Mouse (Mus musculus) granulocyte monocyte progenitor cell, adult 5-6 weeks (primary cell): ENCODE measurements around the gene Zfp398. TPM values are rescaled to one million over a fixed set of nuclear protein-coding genes. Genes with fewer than 3 reads are reported as not detected.

Experiments
- ATAC-seq: replicated peaks from 2 replicates; pipeline ENCODE4 v1.8.0; 2016; ENCODE audit warnings: mild to moderate bottlenecking, moderate TSS enrichment, inconsistent platforms; ENCODE audit not compliant: poor library complexity, severe bottlenecking
- total RNA-seq, 2 experiments: library from RNA; stranded (forward) in 1 of 2; stranded (reverse) in 1 of 2; fragments of 200-712, 200-1000 nt in 1 of 2; fragments of >200 nt in 1 of 2; fragmentation: Nextera tagmentation in 1 of 2; gene quantifications; 2 replicates each; pipeline ENCODE4 v1.2.3; 2014 to 2017

Gene Zfp398
- total RNA-seq, 2 experiments from 2014 or later = 16.0 to 27.9 TPM

DNA sequence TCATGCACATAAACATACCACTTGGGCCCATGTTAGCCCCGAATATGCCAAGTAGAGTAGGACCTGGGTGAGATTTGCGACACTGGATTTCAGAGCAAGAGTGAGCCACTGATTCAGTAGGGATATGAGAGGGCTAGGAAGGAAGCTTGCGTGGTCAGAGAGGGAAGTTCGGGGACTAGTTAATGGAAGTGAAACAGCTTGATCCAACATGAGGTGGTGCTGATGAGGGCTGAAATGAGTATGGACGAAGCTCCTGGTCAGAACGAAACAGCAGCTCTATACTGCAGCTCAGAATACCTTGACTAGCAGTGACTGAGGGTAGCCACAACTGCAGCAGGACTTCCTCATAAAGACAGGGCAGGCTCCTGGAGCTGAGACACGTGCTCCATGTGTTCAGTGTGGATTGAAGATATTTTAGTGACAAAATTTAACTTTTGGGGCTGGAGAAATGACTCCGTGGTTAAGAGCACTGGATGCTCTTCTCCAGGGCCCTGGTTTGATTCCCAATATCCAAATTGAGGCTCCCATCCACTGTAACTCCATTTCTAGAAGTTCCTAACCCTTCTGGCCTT, 53.4 kb downstream of the Zfp398 start:
- ATAC-seq = peak; percentile 87

DNA sequence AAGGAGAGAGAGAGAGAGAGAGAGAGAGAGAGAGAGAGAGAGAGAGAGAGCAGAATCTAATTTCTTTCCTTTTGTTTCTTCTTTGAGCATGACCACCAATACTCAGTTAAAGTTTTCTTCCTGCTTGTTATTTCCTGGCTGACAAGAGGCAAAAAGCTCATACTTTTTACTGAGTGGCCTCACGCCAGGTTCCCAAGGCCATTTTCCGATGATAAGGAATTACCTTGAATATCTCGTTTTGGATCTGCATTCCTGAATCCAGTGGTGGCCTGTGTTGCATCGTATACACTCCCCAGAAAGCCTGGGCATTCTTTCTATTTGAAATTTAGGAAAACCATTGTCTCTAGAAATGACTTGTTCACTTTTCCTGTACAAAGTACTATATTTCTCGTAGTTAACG, 64.0 kb downstream of the Zfp398 start:
- ATAC-seq = no peak

- no peak for ATAC-seq
These were observed 68.1 kb downstream of the Zfp398 start for GRCm38 (mm10) chr6:47903587-47903986.

- ATAC-seq = no peak
These were observed 68.9 kb downstream of the Zfp398 start for GRCm38 (mm10) chr6:47904361-47904760.

GRCm38 (mm10) chr6:47904917-47905695, 69.6 kb downstream of the Zfp398 start:
- ATAC-seq = no peak

GRCm38 (mm10) chr6:47906326-47906725, 70.9 kb downstream of the Zfp398 start:
- ATAC-seq = no peak

DNA sequence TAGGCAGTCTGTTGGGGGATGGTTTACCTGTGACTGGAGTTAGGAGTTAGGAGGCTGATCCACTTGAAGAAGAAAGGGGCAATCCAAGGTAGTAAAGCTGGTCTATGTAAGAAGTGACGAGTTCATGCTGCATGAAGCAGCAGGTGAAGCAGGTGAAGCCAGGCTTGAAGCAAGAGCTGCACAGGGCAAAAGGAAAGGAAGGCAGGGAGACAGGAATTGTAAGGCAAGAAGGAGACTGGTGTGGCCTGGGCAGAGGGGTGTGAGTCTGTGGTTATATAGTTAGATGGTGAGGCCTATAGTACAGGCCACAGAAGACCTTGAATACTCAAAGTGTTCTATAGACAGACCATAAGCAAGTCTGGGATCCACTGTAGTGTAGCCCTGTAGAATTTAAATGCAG, 73.5 kb downstream of the Zfp398 start:
- no peak for ATAC-seq

DNA sequence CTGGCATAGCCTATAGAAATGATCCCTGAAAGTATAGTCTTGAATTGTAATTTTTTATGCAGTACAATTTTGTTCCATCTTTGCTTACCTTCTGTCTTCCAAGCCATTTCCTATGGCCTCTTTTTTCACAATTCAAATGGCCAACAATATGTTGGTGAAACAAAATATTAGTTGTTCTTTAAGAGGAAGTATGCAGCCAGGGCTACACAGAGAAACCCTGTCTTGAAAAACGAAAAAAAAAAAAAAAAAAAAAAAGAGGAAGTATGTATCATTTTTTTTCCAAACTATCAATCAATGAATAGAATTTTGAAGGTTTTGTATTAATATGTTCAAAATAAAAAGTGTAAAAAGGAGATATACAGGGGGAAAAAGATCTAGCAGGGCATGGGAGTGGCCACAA, 76.2 kb downstream of the Zfp398 start:
- ATAC-seq = peak; percentile 62

GRCm38 (mm10) chr6:47912991-47913390, 77.5 kb downstream of the Zfp398 start:
- no peak for ATAC-seq

- no peak for ATAC-seq
These were observed 81.6 kb downstream of the Zfp398 start for GRCm38 (mm10) chr6:47917051-47917450.

- ATAC-seq = no peak
These were observed 83.4 kb downstream of the Zfp398 start for GRCm38 (mm10) chr6:47918768-47919274.

DNA sequence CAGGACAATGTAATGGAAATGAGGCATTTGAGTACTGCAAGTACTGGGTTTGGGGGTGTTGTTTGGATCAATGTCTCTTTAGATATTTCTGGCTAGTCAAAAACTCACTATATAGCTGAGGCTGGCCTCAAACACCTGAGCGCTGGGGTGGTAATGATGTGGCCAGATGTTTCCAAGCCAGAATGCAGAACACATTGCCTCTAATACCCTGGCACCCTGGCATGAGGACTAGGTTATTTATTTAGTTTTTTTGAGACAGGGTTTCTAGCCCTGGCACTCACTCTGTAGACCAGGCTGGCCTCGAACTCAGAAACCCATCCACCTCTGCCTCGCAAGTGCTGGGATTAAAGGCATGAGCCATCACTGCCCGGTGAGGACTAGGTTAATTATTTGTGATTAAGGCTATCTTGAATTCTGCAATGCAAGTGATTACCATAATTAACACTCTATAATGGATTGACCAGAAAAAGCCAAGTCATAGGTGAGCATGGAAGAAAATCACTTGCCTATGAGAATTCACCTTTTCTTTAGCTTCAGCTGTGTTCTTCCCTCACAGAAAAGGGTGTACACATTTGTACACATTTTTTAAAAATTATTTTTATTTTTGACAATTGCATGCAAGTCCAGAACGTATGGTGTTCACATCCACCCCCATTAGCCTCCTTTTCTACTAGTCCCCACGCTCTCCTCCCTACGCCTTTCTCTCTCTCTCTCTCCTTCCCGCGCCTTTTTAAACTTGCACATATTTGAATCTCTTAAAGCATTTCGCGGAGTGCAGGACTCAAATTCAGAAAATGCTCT, 84.4 kb downstream of the Zfp398 start:
- 0 out of 2 replicates have a peak, but pooled peaks have one; percentile 2 for ATAC-seq

DNA sequence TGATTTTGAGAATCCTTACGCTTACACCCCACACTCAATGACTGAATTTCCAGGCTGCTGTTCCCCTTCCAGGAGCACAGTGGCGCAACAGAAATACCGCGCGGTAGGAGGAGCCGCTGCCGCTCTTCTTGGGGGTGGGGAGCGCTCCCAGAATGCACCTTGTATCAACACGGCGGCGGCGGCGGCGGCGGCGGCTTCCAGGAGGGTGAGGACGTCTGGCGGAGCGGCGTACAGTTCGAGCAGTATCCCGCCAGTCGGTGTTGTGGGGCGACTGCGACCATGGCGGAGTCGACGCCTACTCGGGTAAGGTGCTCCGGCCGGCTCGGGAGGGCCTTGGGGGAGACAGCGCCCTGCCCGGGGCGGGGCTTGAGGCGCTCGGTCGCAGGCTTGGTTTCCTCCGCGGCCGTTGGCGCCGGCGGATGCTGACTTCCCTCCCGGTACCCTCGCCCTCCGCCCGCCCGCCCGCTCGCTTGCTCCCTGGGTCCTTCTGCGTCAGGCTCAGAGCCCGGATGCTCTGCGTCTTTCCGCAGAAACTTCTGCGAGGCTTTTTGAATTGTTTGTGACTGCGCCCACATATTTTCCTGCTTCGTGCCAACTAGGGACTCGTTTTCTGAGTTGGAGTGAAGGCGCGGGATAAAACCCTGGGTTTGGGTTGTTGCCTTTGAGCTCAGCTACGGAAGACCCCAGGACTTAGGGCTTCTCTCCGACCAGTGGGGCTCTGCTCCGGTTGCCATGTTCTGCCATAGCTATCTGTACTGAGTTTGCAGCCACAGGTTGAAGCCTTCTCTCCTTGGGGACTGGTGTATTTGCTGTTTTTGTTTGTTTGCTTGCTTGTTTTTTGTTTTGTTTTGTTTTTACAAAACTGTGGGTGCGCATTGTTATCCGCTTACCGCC, 85.2 kb downstream of the Zfp398 start, which contains the start of gene Zfp212:
TSS of gene Zfp212 (plus strand) at position 30 of the 894 bp plus-strand sequence.
- peak; percentile 96 for ATAC-seq

Other genes starting within 250 kb of the Zfp398 start
- gene Ezh2, start 240.3 kb upstream of the Zfp398 start, total RNA-seq (2014; fragmentation: Nextera tagmentation) = 179 and 238 TPM in 2 replicates
- gene Ezh2, start 240.3 kb upstream of the Zfp398 start, total RNA-seq (2017) = 121 and 148 TPM in 2 replicates
- gene Pdia4, start 22.2 kb upstream of the Zfp398 start, total RNA-seq (2014; fragmentation: Nextera tagmentation) = 157 and 161 TPM in 2 replicates
- gene Pdia4, start 22.2 kb upstream of the Zfp398 start, total RNA-seq (2017) = 534 and 557 TPM in 2 replicates
- 0.13 and 11.2 TPM in 2 replicates for gene Zfp786, start 4.8 kb upstream of the Zfp398 start, total RNA-seq (2014; fragmentation: Nextera tagmentation)
- gene Zfp786, start 4.8 kb upstream of the Zfp398 start, total RNA-seq (2017) = 2.0 and 5.1 TPM in 2 replicates
- 10.0 and 11.3 TPM in 2 replicates for gene Zfp282, start 41.5 kb downstream of the Zfp398 start, total RNA-seq (2014; fragmentation: Nextera tagmentation)
- gene Zfp282, start 41.5 kb downstream of the Zfp398 start, total RNA-seq (2017) = 12.0 and 14.2 TPM in 2 replicates
- gene Zfp212, start 84.8 kb downstream of the Zfp398 start, total RNA-seq (2014; fragmentation: Nextera tagmentation) = 8.3 and 13.9 TPM in 2 replicates
- gene Zfp212, start 84.8 kb downstream of the Zfp398 start, total RNA-seq (2017) = 7.3 and 11.5 TPM in 2 replicates
- gene Zfp956, start 117.7 kb downstream of the Zfp398 start, total RNA-seq (2014; fragmentation: Nextera tagmentation) = 5.8 and 8.1 TPM in 2 replicates
- 7.5 and 7.8 TPM in 2 replicates for gene Zfp956, start 117.7 kb downstream of the Zfp398 start, total RNA-seq (2017)
- 22.2 and 22.8 TPM in 2 replicates for gene Zfp777, start 213.2 kb downstream of the Zfp398 start, total RNA-seq (2014; fragmentation: Nextera tagmentation)
- gene Zfp777, start 213.2 kb downstream of the Zfp398 start, total RNA-seq (2017) = 37.6 and 40.1 TPM in 2 replicates